Mouse (Mus musculus) retina, adult 2 months (tissue): Measurements from ENCODE around the gene Ppp1r13l.

ENCODE experiments used
- DNase-seq: peaks from one replicate; pipeline ENCODE4 v3.0.0-alpha.2; 2012; ENCODE audit warnings: low read depth, low spot score

The Ppp1r13l gene

DNA sequence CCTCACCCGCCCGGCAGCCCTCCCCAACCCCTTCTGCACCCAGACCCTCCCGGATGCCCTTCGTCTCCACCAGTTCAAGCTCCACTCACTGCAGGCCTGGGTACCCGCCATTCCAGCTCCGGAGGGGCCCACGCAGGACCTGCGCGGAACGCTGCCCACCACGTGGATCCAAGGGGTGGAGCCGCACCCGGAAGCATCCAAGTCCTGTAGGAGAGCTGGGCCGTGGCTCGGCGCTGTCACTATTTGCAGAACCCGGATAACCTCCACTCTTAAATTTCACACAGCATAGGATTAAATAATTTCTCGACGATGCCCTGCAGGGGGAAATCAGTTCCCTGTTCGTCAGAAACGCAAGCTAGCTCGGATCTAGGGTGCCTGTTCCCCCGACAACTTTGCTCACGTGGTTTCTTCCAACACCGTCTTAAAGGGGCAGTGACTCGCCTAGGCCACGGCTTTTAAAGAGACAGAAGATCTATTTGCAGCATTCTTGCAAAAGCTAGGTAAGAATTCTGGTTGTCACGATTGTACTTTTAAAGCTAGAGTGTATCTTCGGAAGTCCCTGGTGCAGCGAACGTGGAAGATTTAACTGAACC, at the start of gene Ppp1r13l, which contains the start of gene Cd3eap:
Gene Ppp1r13l, plus strand, starts transcription at position 451 of the 593 bp plus-strand sequence.
Gene Cd3eap, minus strand, starts transcription at position 185 of the 593 bp plus-strand sequence.
- no peak for DNase-seq

DNA sequence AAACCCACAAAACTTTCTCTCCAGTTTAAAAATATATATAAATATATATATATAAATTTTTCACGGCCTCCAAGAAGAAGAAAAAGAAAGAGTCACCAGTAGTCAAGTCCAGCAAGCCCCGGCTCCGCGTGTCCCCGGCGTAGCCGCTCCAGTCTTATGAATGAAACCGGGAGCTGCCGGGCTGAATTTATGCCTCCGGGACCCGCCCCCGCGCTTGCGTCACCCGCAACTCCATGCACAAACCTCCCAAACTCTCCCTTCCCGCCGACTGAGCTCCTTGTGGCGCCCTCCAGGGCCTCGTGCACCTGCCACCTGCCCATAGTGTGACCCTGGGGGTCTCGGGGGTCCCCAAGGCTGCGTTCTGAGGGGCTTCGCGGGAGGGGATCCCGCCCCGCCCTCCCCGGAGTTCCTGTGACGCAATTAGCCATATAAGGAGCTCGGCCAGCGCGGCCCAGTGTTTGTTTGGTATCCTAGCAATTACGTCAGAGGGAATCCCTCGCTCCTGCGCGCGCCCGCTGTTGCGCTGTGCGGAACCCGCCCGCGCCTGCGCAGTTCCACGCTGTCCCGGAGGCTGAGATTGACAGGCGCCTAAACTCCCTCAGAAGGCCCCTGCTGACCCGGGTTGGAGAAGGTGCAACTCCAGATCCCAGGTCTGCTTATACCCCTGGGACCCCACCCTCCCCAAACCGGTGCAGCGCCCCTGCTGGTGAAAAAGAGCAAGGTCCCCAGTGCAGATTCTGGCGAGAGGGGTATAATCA, 49.5 kb upstream of the Ppp1r13l start, which contains the start of gene Fosb:
Gene Fosb, minus strand, starts transcription at position 168 of the 758 bp plus-strand sequence.
- peak; percentile 95 for DNase-seq

- no peak for DNase-seq
Observed at GRCm38 (mm10) chr7:19311991-19312390, 47.6 kb upstream of the Ppp1r13l start.

- no peak for DNase-seq
Observed at GRCm38 (mm10) chr7:19314033-19314432, 45.5 kb upstream of the Ppp1r13l start.

GRCm38 (mm10) chr7:19316451-19317161, 42.9 kb upstream of the Ppp1r13l start:
- no peak for DNase-seq

GRCm38 (mm10) chr7:19318201-19318600, 41.3 kb upstream of the Ppp1r13l start:
- DNase-seq = no peak

DNA sequence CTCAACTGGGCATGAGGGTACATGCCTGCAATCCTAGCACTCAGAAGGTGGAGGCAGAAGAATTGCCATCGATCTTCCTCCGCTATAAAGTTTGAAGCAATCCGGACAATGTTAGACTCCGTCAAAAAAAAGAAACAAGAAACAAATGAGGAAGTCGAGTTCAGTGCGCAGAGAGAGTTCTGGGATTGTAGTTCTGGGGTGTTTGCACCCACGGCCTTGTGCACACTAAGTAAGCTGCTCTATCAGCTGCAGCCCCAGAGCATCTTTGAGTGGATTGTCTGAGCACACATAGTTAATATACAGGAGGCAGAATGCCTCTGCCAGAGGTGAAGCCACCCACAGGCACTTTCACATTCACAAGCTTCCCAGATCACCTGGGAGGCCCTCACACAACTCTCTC, 40.9 kb upstream of the Ppp1r13l start:
- no peak for DNase-seq

GRCm38 (mm10) chr7:19319458-19319857, 40.1 kb upstream of the Ppp1r13l start:
- no peak for DNase-seq

- peak; percentile 95 for DNase-seq
Observed at GRCm38 (mm10) chr7:19319906-19320305, 39.6 kb upstream of the Ppp1r13l start.

- no peak for DNase-seq
Observed at GRCm38 (mm10) chr7:19320637-19321036, 38.9 kb upstream of the Ppp1r13l start.

DNA sequence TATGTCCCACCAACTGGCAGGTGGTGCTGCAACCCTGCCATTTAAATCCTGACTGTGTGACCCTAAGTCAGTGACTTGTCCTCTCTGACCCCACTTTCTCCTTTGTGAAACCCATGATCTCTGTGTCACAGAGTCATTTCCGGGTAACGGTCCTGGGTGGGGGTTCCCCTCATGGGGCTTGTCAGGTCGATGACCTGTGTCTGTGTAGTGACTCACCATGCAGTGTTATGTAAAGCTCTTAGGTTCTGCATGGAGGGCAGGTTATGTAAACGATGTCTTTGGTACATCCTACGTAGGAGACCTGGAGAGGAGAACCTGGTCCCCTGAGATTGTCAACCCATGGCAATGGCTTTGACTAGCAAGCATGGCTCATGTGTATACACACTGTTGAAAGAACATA, 38.1 kb upstream of the Ppp1r13l start:
- DNase-seq = no peak

GRCm38 (mm10) chr7:19322489-19322888, 37.1 kb upstream of the Ppp1r13l start:
- no peak for DNase-seq

GRCm38 (mm10) chr7:19324221-19324620, 35.3 kb upstream of the Ppp1r13l start:
- no peak for DNase-seq

DNA sequence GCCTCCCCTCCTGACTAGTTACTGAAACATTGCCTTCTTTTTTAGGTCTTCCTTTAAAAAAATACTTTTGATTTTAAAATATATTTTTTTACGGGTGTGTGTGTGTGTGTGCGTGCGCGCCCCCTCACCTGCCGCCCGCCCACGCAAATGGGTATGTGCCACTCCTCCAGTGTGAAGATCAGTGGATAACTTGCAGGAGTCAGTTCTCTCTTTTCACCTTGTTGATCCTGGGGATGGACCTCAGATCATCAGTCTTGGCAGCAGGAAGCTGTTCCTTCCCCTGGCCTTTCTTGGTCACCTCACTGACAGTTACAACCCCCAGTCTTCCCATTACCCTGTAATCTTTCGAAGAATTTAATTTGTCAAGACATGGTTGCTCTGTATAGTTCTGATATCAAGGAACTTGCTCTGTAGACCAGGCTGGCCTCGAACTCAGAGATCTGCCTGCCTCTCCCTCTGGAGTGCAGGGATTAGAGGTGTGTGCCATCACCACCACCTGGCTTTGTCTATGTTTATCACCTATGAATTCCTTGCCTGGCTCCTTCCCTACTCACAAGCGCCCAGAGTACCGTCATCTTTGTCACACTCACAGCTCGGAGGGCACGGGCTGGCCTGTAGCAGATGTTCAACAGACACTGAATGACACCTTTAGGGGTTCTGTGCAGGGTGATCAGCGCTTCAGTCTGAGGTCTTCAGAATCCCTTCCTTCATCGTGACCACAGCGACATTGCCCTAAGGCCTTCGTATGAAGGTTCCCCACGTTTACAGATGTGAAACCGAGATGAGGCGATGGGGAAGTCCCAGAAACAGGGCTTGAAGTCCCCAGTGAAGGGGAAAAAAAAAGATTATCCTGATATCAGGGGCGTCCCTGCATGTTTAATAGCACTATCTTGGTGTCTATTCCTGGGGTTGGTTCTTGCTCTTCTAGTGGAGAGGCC, 34.0 kb upstream of the Ppp1r13l start:
- no peak for DNase-seq

DNA sequence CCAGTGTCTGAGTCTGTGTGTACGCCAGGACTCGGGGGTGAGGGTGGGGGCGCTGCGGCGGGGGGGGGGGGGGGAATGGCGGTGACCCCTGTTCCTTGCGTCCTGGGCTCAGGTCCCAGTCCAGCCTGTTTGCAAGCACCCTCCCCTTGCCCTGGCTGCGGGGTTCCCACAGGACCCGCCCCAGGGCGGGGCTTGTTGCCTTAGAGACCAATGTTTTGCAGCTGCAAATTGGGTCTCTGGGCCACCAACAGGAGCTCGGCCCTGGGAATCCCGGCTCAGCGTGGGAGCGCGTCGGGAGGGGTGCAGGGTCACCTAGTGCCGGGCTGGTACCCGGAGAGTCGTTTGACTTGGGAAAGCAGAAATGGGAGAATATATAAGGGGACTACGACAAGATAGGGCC, 33.2 kb upstream of the Ppp1r13l start:
- peak; percentile 76 for DNase-seq

GRCm38 (mm10) chr7:19327128-19327527, 32.4 kb upstream of the Ppp1r13l start:
- DNase-seq = peak; percentile 84

DNA sequence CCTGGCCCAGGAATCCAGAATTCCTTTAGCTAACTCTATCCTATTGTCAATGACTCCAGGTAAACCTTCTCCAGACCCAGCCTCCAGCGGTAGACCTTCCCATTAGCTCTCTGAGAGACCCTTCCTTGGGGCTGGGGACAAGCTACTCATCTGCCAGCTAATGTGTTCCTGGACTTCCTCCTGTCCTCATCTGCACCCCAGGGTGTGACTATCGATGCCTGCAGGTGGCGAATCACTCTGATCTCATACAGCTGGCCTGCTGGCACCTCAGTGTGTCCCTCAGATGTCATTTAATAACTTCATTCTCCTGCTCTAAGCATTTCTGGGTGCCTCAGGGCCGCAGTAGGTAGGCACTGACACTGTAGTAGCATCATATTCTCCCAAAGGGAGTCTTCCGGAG, 31.8 kb upstream of the Ppp1r13l start:
- no peak for DNase-seq

GRCm38 (mm10) chr7:19328425-19328824, 31.1 kb upstream of the Ppp1r13l start:
- no peak for DNase-seq

DNA sequence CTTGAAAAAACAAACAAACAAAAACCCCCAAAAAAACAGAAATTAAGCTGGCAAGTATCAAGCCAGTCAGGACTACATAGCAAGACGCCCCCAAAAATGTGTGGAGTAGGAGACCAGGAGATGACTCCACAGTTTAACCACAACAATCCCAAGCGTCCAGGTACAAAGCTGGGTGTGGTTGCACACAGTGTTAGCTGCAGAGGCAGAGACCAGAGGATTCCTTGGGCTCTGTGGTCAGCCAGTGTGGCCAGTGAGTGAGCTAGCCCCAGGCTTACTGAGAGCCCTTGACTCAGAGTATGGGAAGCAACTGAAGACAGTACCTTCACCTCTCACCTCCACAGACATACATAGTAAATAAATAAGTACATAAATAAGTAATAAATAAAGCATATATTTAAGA, 27.6 kb upstream of the Ppp1r13l start:
- no peak for DNase-seq

DNA sequence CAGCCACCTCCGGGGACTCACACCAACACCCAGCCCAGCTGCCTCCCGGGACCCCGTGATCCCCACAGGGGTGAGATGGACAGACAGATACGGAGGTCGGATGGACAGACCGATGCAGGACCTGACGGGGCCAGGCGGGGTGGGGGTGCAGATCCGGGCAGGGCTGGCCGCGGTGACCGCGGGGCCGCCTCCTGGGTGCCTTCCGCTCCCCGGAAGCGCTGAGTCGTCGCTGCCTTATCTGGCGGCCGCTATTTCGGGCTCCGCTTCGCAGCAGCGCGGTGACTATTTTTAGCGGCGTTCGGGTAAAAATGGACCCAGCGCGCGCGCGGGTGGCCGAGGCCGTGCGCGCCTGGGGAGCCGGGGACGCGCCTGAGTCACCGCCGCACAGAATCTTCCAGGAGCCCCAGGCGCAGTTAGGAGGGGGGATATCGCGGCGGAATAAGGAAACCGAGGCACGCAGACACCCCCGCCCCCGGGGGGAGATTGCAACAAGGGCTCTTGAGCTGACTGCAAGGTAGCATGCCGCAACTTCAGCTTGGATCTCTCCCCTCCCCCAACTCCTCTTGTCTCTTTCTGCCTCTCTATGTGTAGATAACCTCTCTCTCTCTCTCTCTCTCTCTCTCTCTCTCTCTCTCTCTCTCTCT, 26.7 kb upstream of the Ppp1r13l start:
- DNase-seq = peak; percentile 74

DNA sequence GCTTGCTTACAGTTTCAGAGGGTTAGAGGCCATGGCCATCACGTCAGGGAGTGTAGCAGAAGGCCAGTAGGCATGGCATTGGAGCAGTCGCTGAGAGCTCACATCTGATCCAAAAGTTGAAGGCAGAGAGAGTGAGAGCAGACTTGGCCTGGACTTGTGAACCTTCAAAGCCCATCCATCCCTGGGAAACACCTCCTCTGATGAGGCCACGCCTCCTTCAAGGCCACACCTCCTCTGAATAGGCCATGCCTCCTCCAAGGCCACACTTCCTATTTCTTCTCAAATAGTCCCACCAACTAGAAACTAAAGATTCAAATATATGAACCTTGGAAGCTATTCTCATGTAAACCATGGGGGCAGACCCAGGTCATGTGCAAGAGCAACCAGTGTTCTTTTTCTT, 24.0 kb upstream of the Ppp1r13l start:
- no peak for DNase-seq
